Mouse (Mus musculus) fibroblast of lung, adult 2 months (primary cell): ENCODE results near the gene Amigo2.

Source experiments
- DNase-seq: peaks from one replicate; pipeline ENCODE4 v3.0.0-alpha.2; 2011; ENCODE audit warnings: low read depth

Amigo2 gene

GRCm38 (mm10) chr15:97246911-97247790 lies at the start of gene Amigo2, which contains the start of gene Pced1b:
TSS of gene Amigo2 (minus strand) at chr15:97247287.
TSS of gene Pced1b (plus strand) at chr15:97247107.
- DNase-seq: no peak

DNA sequence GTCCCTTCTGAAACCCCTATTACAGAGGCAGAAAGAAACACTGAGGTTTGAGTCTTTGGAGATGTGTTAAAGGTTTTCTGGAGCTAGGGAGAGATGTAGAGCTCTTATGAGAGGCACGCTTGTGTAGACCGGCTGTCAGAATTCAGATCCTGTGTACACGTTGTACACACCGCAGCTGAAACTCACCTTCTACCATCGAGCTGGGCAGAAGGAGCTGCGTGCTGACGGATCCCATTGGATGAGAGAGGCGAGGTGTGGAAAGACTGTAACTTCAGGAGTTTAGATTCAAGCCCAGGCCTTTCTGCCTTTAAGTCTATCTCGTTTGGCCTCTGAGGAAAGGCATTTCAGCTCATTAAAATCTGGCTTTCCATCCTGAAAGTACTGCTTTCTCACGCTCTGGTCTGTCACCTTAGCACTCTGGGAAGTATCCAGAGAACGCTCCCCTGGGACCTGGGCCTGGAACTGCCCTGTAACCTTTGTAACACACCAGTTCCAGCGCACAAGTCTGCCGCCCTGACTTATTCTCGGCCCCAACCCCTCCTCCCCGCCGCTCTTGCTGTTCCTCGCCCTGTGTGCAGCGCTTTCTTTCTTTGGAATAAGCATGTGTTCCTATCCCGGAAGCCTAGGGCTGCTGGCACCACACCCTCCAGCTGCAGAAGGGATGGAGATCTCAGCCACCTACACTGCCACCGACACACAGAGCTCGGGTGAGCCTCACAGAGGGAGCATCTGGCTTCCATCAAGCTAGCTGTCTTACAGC lies 44.4 kb upstream of the Amigo2 start:
- no peak for DNase-seq

DNA sequence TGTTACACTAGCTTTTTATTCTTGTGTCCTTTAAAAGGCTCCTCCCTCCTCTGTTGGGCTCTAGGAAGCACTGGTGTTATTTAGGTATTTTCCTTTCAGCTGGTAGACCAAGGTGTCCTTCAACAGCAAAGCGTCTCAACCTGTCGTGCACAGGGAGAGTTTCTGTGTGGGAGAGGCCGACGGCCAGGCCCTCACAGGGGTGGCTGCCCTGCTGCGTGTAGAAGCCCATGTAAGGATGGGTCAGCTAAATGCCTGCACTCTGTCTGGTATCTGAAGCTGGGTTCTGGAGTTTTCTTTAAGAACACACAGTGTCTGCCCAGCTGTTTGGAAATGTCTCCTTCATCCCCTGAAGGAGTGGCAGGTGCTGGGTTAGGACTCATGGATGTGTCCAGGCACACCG lies 43.3 kb upstream of the Amigo2 start:
- no peak for DNase-seq

DNA sequence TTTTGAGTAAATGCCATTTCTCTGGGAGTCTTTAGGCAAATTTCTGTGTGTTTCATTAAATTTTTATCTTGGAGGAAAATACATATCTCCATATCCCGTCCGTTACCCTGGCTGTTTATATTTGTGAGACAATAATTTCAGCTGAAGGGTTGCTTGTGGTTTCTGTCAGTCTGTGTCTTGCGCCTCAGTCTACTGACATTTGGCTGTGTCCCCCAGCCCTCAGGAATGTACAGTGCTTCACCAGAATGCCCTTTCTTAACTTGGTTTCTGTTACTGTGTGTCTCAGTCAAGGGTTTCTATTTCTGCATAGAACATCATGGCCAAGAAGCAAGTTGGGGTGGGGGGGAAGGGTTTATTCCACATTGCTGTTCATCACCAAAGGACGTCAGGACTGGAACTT lies 42.1 kb upstream of the Amigo2 start:
- no peak for DNase-seq

- no peak for DNase-seq
Observed at GRCm38 (mm10) chr15:97288690-97289089, 41.6 kb upstream of the Amigo2 start.

GRCm38 (mm10) chr15:97287436-97288143 lies 40.5 kb upstream of the Amigo2 start:
- DNase-seq: no peak

DNA sequence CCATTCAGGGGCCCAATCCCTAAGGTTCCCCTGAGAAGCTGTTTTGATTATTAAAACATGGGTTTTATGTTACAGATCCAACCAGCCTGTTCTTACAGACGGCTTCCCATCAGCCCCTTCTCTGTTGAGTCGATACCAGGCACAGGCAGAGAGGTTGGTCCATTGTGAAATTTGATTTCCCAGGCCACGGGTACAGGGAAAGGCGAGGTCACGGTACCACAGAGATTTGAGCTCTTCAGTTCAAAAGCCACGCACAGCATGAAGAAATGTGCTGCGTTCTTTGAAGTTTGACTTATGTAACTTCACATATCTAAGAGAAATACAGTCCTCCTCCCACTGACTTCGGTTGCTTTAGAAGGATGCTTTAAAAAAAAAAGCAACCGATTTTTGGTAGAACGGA lies 39.6 kb upstream of the Amigo2 start:
- DNase-seq: no peak

GRCm38 (mm10) chr15:97285665-97286212 lies 38.7 kb upstream of the Amigo2 start:
- DNase-seq: no peak

- DNase-seq: no peak
Observed at GRCm38 (mm10) chr15:97284201-97284600, 37.1 kb upstream of the Amigo2 start.

- DNase-seq: no peak
Observed at GRCm38 (mm10) chr15:97282572-97282881, 35.4 kb upstream of the Amigo2 start.

DNA sequence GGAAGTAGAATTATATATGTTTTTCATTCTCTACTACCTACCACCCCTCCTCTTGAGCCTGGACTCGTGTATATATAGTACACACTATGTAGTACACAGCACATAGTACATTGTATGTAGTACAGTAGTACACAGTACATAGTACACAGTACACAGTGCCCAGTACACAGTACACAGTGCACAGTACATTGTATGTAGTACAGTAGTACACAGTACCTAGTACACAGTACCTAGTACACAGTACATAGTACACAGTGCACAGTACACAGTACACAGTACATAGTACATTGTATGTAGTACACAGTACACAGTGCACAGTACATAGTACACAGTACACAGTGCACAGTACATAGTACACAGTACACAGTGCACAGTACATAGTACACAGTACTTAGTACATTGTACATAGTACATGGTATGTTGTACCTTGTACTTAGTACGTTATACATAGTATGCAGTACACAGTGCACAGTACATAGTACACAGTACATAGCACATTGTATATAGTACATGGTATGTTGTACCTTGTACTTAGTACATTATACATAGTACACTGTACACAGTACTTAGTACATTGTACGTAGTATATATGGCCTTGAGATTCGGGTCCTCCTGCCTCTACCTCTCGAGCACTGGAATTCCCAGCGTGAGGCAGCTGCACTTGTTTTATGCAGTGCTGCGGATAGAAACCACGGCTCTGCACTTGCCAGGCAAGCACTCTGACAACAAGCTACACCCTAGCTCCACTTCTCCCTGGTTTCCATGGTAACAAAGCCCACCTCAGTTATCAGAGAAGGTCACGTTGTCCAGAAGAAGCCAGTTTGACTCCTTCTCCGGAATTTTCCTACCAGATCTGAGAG lies 34.9 kb upstream of the Amigo2 start:
- DNase-seq: no peak

DNA sequence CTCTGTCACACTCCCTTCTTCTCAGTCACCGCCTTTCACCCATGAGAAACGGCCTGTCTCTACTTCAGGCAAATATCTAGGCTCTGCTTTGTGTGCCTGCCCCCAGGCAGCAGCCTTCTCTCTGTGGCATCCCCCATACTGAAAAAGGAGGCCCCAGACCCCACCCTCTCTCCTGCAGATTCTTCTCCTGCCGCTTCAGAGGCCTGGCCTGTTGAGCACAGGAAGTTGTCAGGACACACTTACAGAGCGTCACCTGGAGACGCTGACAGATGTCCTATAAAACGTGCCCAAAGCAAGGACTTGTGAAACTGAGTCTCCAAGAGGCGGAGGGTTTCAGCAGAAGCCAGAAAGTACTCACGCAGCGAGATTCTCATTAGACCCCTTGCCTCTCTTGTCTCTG lies 33.7 kb upstream of the Amigo2 start:
- no peak for DNase-seq

GRCm38 (mm10) chr15:97280131-97280530 lies 33.0 kb upstream of the Amigo2 start:
- DNase-seq: no peak

DNA sequence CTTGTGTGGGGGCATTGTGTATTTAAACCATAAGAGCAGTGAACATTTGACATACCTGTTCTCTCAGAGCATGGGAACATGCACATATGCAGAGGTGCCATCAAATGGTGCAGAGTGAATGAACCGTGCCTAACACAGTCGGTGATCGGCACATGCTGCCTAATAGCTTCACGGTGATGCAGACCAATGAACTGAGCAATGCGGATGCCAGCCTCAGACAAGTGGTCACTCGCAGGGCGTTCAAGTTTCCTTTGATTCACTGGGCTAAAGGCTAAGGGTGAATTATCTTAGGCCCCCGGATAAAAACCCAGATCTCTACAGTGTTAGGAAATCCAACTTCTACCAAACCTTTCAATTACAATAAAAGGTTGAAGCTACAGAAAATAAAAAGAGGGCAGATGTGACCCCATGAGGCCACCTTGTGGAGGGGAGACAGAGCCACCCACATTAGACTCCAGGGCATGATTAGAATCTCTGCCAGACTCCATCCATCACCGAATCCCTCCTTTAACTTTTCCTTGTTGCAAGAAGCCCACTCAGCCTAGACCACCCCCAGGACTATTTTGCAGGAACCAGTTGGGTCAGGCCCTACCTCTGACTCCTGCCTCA lies 31.4 kb upstream of the Amigo2 start:
- DNase-seq: no peak

DNA sequence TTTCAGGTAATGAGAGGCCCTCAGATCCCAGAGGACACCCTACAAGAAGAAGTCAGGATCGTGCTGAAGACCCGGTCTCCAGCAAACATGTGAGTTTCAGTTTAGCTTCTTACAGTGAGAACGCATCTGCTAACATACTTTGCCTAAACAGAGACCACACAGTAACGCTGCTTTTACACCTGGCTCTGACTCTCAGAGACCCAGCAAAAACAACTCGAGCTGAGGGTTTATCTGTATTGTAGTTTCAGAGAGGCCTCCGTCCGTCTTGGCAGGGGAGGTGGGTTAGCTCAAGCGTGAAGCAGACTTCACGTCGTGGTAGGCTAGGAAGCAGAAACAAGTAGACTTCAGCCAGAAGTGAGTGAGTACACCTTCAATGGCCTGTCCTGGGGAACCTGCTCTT lies 30.2 kb upstream of the Amigo2 start:
- no peak for DNase-seq

GRCm38 (mm10) chr15:97276660-97277153 lies 29.6 kb upstream of the Amigo2 start:
- no peak for DNase-seq

GRCm38 (mm10) chr15:97275626-97276395 lies 28.7 kb upstream of the Amigo2 start:
- DNase-seq: no peak

- no peak for DNase-seq
Observed at GRCm38 (mm10) chr15:97272831-97273230, 25.7 kb upstream of the Amigo2 start.

DNA sequence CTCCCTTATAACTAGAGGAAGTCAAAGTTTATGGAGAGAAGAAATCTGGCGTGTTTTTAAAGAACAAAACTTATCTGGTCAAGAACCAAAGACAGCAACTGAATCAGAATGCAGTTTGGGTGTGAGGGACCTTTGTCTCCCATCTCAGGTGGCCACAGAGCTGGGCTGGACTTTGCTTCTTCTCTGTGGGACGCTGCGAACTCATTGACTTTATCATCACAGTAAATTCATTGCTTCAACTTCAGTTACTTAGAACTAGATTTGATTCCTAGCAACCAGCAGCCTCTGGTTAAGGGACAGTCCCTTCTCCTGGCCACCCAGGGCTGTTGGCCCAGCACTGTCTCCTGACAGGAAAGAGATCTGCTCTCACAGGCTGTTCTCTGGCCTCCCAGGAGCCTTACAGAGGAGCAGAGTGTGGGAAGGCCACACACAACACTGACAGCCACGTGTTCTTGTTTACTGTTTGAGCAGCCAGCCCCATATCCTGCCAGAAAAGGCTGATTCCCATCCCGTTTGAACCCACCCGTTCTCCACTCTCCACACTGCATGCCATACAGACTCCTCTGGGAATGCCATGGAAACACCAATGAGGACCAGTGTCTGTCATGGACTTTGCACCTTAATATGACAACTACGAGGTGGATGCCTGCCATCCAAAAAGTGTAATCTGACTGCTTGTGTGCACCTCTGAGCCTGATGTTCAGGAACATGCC lies 25.1 kb upstream of the Amigo2 start:
- DNase-seq: no peak
